Mouse (Mus musculus) lung, postnatal 10 days (tissue): ENCODE measurements around the gene Rad50.

ENCODE experiments used
- DNase-seq: peaks from one replicate; pipeline ENCODE4 v3.0.0; 2021

The Rad50 gene

DNA sequence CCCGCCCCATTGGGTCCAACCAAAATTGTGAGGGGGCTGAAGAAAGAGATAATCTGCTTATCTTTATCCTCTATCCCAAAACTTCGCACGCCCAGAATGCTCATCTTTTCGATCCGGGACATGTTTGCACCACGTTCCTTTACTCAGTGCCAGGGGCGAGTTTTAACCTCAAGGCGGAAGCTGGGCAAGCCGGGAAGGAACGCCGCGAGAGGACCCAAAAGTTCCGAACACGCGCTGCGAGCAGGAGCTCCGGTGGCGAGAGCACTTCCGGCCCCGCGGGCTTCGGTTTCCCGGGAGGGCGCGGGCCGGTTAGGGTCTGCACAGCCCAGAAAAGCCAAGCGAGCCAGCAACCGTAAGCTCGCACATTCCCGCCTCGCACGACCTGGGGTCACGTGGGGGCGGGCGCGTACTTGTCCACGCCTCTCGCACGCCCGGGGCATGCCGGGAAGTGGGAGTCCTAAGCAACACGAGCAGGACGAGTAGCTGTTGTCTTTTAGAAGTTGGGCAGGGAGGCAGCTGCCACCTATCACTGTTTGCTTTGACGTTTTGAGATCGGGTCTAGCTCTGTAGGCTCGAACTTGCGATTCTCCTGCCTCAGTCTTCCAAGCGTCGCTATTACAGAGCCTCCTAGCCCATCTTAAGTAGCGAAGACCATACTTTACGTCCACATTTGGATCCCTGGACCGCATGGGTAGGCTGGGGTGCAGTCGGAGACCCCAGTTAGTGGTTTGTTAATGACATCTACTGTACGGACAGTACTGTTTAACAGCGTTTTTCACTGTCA lies at the start of gene Rad50:
Gene Rad50, minus strand, starts transcription at position 386 of the 784 bp plus-strand sequence.
- peak; percentile 95 for DNase-seq

DNA sequence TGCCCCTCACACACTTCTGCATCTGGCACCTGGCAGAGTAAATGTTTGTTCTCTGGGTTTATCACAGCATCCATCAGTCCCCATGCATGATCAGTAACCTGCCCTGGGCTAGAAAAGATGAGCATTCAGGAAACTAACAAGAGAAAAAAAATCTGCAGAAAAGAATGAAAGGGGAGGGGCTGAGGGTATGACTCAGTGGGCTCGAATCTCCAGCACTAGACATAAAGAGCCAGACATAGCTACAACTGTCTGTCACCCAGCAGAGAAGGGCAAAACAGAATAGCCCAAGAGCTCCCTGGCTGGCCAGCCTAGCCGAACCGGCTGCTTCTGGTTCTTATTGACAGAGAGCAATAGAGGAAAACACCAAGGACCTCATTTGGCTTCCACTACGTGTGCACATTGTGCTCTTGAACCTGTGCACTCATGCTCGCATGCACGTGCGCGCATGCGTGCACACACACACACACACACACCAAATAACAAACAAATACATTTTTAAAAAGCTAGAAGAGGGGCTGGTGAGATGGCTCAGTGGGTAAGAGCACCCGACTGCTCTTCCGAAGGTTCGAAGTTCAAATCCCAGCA lies 48.0 kb upstream of the Rad50 start:
- no peak for DNase-seq

DNA sequence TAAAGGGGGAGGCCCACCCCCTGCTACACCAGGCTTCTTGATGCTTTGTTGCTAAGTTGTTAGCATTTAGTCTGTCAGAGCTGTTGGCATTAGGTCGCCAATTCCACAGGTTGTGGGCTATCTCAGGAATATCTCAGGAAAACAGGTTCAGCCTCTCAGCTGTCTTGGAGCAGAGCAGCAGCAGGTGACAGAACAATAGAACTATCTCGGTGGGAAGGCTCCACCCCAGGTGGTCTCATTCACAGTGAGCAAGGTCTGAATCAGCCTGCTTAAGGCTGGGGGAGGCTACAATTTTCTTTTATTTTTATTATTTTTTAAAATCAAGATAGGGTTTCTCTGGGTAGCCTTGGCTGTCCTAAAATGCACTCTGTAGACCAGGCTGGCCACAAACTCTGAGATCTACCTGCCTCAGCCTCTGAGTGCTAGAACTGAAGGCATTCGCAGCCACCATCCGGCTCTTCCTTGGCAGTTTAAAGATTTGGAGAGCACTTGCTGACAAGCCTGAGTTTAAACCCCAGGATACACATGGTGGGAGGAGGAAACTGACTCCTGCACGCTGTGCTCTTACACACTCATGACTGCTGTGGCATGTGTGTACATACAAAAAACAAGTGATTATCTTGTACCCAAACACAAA lies 42.7 kb upstream of the Rad50 start:
- DNase-seq, result no peak

DNA sequence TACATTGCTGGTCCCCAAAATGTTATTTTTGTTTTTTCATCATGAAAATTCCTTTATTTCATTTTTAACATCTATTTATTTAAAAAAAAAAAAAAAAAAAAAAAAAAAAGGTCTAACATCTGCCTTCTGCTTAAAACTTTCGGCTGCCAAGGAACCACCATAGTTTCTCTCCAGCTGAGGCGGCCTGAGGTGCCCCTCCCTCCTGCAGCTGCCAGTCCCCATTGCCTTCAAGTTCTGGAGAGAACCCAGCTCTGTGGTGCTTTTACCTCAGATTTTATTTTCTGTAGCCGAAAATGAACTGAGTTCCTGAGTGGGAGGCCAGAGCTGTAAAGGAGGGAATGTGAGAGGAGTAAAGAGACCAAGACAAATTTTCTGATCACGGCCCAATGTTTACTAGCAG lies 42.2 kb upstream of the Rad50 start:
- DNase-seq, result no peak

DNA sequence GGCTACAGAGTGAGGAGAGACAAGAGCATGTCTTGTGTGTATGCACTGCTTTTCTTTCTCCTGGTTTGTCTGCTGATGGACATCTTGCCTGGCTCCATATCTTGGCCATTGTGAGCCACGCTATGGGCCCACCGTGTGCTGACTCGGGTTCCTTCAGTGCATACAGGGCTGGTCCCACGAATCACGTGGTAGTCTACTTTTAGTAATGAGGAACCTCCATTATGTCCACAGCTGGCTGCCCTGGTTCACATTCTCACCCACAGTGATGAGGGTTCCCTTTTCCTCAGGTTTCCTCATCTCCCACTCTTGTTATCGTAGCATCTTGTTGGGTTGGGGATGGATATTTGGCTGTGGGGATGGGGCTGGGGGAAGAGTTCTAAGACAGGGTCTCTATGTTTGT lies 41.5 kb upstream of the Rad50 start:
- DNase-seq, result no peak

DNA sequence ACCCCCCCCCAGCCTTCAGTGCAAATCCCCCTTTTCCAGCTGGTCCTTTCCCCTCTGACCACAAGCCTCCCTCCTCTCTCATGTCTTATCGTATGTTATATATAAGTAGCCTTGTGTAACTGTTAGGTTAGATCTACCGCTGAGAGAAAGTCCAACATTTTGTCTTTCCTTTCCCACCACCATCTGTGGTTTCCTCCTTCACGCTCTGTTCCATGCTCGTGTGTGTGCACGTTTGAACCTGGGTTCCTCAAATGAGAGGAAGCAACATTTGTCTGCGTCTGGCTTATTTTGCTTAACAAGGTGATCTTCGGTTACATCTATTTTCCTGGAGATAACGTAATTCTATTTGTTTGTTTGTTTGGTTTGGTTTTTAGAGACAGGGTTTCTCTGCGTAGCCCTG lies 40.9 kb upstream of the Rad50 start:
- DNase-seq, result no peak

DNA sequence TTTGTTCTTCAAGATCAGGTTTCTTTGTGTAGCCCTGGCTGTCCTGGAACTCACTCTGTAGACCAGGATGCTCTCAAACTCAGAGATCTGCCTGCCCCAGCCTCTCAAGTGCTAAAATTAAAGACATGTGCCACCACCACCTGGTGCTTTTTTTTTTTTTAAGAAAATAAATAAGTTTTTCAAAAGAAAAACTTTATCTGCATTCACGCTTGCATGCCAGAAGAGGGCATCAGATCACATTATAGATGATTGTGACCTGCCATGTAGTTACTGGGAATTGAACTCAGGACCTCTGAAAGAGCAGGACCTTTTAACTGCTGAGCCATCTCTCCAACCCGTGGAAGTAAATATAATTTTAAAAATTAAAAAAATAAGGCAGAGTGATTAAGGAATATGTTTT lies 38.1 kb upstream of the Rad50 start:
- no peak for DNase-seq

DNA sequence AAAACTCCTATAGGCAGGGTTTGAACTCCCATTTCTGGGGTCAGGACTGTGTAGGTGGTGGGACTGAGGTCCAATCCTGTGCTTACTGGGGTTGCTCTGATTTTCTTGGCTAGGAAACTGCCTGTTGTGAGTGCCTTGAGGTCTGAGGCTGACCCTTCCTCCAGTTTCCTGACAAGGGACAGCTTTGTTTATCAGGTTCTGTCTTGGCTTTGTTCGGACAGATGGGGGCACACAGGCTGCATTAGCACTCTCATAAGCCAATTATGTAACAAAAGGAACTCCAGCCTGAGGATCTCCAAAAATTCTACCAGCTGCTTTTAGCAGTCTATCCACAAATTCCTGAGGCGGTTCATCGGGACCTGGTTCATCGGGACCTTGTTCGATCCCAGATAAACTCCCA lies 35.2 kb upstream of the Rad50 start:
- peak; percentile 54 for DNase-seq

DNA sequence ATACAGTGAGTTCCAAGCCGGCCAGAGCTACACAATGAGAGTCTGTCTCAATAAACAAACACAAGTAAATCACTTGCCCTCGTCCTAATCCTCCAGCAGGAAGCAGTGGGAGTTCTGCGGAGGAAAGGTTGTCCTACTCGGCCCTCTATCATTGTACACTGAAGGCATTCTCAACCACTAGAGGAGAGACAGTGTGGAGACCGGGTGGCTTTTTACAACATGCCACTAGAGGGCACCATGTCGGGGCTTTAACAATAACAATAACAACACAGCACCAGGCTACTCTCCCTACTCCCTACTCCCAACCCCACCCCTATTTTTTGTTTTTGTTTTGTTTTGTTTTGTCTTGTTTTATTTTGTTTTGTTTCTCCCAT lies 30.4 kb upstream of the Rad50 start:
- peak; percentile 82 for DNase-seq

DNA sequence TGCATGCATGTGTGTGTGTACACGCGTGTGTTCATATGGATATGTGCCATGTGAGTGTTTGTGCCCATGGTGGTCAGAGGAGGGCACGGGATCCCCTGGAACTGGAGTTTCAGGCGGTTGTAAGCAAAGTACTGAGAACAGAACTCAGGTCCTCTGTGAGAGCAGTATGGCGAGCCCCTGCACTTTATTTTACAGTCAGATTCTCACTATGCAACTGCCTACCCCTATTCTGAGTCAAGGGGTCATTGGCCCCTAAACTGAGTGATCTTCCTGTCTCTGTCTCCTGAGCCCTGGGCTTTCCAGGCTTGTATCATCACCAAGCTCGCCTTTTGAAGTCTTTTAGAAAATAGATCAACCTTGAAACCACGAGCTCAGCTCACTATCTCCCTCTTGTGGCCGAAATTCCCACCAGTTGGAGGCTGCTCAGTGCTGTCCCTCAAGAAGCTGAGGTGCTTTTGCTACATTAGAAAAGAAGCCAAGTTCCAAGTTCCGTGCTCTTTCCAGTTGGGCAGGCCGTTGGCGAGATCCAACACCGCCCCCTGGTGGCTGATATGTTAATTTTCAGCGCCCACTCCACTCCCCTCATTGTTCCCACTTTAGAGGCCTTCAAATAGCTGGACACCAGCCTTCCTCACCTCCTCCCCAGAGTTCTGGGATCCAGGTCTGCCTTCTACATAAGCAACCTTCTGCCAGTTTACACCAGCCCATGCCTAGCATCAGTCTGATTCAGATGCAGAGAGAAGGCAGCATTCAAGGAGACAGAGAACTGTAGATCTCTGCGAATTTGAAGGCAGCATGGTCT lies 29.9 kb upstream of the Rad50 start:
- peak; percentile 91 for DNase-seq

DNA sequence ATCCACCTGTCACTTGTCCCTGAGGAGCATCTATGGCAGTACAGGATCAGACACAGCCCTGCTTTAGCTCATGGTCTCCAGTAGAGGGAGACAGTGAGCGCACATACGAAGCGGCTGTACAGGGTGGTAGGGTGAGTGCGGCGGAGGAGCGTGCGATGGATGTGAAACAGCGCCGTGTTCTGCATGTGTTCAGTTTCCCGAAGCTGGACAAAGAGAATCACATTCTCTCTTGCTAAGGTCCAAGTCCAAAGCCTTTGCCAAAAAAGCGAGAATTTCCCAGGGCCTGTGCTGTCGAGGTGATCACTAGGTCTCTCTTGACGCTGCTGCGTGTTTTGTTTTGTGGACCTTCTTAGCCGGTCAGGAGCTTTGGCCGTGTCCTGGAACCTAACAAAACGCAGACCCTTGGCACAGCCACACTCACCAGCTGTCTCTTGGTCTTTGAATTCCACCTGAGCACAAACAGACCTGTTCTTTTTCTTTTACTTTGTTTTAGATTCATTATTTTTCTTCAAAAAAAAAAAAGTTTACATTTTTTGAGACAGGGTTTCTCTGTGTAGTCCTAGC lies 28.6 kb upstream of the Rad50 start:
- DNase-seq, result peak; percentile 75

DNA sequence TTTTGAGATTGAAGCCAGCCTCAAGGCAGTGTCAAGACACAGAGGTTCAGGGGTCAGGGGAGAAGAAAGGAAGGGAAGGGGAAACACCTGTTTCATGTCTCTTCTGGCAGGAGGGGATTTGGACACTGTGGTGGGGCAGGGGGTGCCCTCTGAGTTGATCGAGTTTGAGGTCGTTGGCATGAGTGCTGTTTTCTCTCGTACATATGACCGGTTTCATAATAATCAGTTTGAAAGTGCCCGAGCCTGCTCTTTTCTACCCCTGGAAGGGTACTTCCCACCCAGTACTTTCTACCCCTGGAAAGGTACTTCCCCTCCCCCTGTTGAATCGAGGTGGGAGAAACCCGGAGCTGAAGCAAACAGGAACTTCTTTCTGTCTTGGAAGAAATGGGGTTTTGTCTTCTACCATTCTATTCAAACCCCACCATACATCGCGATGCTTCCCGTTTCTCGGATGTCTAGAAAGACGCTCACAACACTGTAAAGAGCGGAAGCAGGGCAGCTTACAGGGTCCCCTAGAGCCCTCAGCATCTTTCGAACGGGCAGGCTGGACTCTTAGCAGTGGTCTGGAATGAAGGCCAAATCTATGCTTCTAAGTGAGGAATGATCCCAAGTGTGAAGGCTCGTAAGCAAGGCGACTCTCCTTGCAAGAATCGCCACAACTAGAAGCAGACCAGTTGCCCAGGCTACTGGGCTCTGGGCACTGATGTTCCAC lies 28.0 kb upstream of the Rad50 start:
- DNase-seq, result no peak

DNA sequence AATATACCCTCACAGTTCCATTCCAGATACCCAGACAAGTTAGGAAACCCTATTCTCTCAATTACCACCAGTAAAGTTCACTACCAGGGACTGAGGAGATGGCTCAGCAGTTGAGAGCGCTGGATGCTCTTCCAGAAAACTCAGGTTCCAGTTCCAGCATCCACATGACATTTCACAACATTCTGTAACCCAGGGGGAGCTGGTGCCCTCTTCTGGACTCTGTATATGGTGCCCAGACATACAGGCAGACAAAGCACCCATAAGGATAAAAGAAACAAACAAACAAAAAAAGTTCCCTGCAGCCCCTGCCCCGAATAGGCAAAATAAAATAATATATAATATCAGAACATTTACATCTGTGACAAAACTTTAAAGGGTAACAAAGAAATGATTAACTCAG lies 27.3 kb upstream of the Rad50 start:
- DNase-seq, result no peak

DNA sequence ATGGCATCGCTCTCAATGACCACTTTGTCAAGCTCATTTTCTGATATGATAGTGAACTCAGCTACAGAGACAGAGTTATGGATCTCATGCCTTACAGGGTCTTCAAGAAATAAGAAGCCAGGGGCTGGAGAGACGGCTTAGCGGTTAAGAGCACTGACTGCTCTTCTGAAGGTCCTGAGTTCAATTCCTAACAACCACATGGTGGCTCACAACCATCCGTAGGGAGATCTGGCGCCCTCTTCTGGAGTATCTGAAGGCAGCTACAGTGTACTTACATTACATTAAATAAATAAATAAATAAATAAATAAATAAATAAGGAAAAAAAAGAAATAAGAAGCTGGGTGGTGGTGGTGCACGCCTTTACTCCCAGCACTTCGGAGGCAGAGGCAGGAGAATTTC lies 26.7 kb upstream of the Rad50 start:
- no peak for DNase-seq

DNA sequence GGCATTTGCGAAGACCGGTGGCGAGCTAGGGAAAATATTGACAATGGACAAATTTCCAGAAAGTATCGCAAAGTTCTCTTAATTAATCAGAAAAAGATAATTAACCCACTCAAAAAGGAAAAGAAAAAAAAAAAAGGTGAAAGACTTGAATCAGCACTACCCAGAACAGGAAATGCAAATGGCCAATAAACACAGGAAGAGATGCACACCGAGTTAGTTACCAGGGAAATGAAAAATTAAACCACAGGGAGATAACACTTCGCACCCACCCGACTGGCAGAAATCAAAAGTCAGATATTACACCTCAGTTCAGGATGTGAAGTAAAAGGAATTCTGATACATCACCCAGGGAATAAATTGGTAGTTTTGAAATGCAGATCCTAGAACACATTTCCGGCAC lies 25.1 kb upstream of the Rad50 start:
- no peak for DNase-seq

DNA sequence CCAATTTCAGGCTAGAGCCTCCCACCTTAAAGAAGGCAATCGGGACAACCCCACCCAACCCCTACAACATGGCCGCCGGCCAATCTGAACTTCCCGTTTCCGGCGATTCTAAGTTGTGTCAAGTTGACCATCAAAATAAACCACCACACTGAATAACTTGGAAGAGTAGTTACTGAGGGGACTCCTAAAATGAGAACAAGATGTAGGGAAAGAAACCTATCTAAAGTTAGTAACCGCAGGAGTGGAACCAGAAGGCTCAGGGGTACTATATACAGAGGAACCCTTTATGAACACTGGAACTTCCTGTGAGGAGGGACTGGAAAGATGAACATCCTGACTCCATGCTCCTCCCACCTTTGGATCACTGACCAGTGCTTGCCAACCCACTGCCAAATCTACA lies 24.3 kb upstream of the Rad50 start:
- DNase-seq, result no peak

DNA sequence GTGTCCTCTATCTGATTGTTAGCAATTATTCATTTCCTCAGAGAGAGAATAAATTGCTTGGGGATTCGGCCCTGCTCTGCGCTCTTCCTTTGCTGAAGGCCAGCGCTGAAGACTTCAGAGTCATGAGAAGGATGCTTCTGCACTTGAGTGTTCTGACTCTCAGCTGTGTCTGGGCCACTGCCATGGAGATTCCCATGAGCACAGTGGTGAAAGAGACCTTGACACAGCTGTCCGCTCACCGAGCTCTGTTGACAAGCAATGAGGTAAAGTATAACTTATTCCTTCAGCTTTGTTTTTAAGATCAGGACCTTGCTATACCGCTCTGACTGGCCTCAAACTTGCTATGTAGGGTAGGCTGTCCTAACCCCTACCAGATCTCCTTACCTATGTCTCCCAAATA lies 13.6 kb upstream of the Rad50 start, which contains the start of gene Il5:
Gene Il5, plus strand, starts transcription at position 80 of the 400 bp plus-strand sequence.
- no peak for DNase-seq

DNA sequence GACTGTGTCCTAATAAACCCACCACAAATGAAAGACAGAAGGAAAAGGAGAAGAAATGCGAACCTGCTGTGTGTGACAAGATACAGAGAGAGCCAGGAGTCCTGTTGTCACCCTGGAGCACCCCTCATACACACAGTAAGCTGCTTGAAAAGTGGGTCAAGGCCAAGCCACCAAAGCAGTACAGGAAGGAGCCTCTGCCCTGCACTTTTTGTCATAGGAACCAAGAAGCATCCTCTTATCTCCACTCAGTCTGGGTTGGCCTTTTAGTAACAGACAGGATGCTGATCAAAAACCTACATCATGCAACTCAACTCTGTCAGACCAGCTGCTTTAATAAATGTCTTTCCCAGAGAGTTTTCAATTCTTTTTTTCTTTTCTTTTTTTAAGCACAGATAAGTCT lies 12.6 kb upstream of the Rad50 start:
- no peak for DNase-seq

DNA sequence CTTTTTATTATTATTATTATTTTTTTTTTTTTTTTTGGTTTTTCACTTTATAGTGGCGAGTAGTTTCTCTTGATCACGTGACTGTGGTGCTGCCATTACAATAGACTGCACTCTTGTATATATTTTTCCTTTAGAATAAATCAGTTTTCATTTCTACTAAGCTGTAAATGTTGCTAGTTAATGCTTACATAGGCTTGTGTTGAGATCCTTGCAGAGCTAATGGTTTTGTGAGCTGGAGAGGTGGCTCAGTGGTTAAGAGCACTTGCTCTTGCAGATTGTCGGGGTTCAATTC lies 545 bp upstream of the Rad50 start:
- DNase-seq, result no peak

DNA sequence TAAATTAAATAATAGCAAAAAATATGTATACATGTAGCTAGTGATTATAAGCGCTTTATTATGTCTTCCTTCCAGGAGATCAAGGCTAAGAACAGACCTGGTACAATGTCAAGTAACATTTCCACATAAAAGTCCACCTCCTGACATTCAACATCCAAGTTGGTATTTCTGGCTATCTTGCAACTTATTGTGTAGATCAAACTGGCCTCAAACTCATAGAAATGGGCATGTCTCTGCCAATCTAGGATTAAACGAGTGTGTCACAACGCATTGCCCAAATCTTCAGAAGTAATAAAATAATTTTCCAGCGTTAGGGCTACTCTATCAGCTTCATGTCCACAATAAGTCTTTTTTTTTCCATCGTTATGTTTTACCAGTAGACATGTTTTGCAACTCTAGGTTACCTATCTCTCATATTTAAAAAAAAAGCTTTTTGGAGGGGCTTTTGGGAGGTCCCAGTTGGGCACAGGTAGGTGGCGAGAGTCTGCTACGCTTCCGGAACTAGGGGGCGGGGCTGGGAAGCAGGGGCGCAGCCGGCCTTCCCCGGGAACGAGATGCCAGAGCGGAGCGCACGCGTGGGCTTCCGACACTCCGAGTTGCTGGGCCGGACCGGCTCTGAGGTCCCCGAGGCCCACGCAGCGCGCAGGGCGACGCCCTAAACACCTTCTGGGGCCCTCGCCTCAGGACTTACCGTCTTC lies 734 bp downstream of the Rad50 start:
- DNase-seq, result peak; percentile 55

DNA sequence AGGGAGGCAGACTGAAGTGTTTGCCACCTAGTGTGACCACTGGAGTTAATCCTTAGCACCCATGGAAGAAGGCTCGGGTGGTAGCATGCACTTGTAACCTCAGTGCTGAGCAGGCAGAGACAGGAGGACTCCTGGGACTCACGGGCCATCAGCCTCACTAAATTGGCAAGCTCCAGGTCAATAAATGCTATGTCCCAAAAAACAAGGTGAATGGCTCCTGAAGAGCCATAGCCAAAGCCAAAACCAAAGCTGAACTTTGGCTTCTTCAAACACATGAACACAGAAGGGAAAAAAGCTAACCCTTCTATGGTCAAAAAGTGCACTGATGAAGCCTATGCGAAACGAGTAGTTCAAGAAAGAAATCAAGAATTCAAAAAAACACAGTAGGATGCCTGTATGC lies 7.8 kb downstream of the Rad50 start:
- no peak for DNase-seq

DNA sequence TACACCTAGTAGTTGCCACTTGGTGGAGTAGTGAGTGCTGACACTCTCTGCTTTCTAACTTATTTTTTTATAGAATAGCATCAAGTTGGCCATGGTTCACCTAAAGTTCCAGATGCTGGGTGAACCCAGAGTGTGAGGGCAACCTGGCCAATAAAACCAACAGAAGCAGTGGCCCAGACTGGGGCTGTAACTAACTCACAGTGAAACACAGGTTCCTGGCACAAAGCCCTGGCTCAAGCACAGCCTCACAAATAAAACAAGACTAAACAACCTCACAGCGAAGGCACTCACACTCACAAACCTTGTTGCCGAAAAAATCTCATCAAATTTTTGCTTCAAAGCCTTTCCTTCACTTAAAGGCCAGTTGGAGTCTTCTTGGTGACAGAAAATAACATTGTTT lies 8.6 kb downstream of the Rad50 start:
- no peak for DNase-seq
